Mouse (Mus musculus) heart, embryonic 10.5 days (tissue): ENCODE data around the gene Pakap. TPM values are rescaled to one million over a fixed set of nuclear protein-coding genes. Genes with fewer than 3 reads are reported as not detected.

ENCODE experiments used
- DNase-seq: peaks from one replicate; pipeline ENCODE4 v3.0.0-alpha.2; 2017; ENCODE audit warnings: low spot score
- H3K27ac ChIP-seq: fragments of 300-500 bp; sonication (generic); 2 replicates; pipeline ENCODE4 v1.5.1; 2016; ENCODE audit warnings: mild to moderate bottlenecking
- H3K27me3 ChIP-seq: fragments of 300-500 bp; sonication (generic); 2 replicates; pipeline ENCODE4 v1.6.1; 2016; ENCODE audit warnings: mild to moderate bottlenecking; ENCODE audit not compliant: poor library complexity, insufficient read depth, severe bottlenecking
- H3K36me3 ChIP-seq: fragments of 300-500 bp; sonication (generic); 2 replicates; pipeline ENCODE4 v1.6.1; 2016; ENCODE audit warnings: mild to moderate bottlenecking, moderate library complexity
- H3K4me1 ChIP-seq: fragments of 300-500 bp; sonication (generic); 2 replicates; pipeline ENCODE4 v1.6.1; 2016; ENCODE audit warnings: mild to moderate bottlenecking
- H3K4me3 ChIP-seq: fragments of 300-500 bp; sonication (generic); 2 replicates; pipeline ENCODE4 v1.5.1; 2016; ENCODE audit warnings: mild to moderate bottlenecking, moderate library complexity
- H3K9me3 ChIP-seq: fragments of 300-500 bp; sonication (generic); 2 replicates; pipeline ENCODE4 v1.6.1; 2016; ENCODE audit warnings: mild to moderate bottlenecking, moderate library complexity
- WGBS: fragments of 180-500 bp; shearing (Covaris S2); methylation state at CpG from one replicate; pipeline ENCODE4 v1.1.7; 2016; 5-methylcytosine and 5-hydroxymethylcytosine counted together
- polyA plus RNA-seq: library from polyadenylated mRNA; unstranded; fragments of >200 nt; fragmentation: Nextera tagmentation; extraction: Ambion mirVana; gene quantifications from 2 replicates; pipeline ENCODE4 v1.2.1, GENCODE M21; 2016

Pakap gene
- 53.0 and 72.5 TPM in 2 replicates for polyA plus RNA-seq

- Histone ChIP-seq H3K36me3 (no peaks in the 10 kb centered on the region), H3K4me1 (peaks cover 42% of the 10 kb centered on the region), H3K9me3 (no peaks in the 10 kb centered on the region), H3K27ac (peak within 1 kb of the TSS; percentile 98), H3K4me3 (peak within 1 kb of the TSS; percentile 81), H3K27me3 (peaks cover 5% of the 10 kb centered on the region; the same call in 1 of the 2 replicates)
- WGBS: under 1% methylated on average over 51 of the region's 51 CpGs
- peak; percentile 87 for DNase-seq
Measured at GRCm38 (mm10) chr4:57567666-57568206, at the start of gene Pakap. Gene Pakap, plus strand, starts transcription at chr4:57568179.

- H3K9me3 ChIP-seq: no peaks in the 10 kb centered on the region
- H3K36me3 ChIP-seq: no peaks in the 10 kb centered on the region
- H3K4me1 ChIP-seq: peaks cover 10% of the 10 kb centered on the region
- no peak overlapping the region for H3K4me3 ChIP-seq
- H3K27me3 ChIP-seq: no peaks in the 10 kb centered on the region
- no peak overlapping the region for H3K27ac ChIP-seq
- no peak for DNase-seq
- WGBS: 93% methylated on average over 15 of the region's 15 CpGs
Measured at GRCm38 (mm10) chr4:57523456-57523855, 44.5 kb upstream of the Pakap start.

DNA sequence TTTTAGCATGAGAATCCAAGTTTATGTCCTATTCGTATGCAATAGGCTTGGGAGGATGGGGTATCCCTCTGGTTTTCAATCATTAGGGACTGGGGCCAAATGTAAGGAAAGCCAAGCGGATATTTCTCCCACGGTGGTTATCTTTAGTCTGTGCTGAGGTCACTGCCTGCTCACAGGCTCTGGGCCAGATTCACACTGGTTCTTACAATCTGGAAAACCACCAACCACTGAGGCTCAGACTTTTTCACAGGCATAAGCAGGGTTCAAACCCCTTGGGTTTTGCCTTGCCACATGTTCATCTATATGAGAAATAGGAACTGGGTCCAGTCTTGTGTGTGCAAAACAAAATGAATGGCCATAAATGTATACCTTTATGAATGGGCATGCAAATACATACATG is 43.5 kb upstream of the Pakap start:
- Histone ChIP-seq H3K36me3 (no peaks in the 10 kb centered on the region), H3K27me3 (no peaks in the 10 kb centered on the region), H3K4me1 (peaks cover 10% of the 10 kb centered on the region), H3K9me3 (no peaks in the 10 kb centered on the region), H3K27ac (no peak overlapping the region), H3K4me3 (no peak overlapping the region)
- DNase-seq: no peak
- 60% methylated on average over 3 of the region's 3 CpGs for WGBS

DNA sequence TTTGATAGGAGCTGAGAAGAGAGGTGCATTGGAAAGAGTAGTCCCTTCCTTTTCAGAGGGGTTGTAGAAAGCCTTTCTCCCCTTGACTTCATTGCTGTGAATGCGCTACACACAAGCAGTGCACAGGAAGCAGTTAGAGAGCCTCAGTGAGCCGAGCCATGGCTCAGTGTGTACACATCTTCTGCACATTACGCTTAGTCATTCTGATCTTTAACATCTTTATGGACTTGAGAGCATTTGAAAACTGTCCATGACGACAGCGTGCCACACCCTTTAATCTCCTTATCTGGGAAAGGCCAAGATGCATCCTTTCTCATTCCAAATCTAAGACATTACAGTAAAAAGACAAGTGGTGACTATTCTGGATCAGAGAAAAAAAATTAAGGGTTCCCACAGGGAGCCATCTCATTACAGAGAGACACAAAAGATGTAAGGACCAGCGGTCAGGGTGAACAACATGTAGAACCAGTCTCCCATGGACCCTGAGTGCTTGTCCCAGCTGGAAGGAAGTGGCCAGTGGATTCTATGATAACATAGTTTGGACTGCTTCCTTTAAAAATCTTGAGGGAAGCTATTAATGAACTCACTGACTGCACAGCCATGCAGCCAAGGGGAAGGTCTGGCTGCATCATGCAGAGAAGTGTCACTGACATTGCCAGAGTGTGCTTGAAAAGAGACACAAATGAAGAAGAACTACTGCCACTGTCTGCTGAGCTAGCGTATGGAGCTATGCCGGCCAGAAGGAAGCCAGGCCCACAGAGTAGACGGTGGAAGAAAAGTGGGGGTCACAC is 42.6 kb upstream of the Pakap start:
- Histone ChIP-seq H3K36me3 (no peaks in the 10 kb centered on the region), H3K4me1 (peaks cover 10% of the 10 kb centered on the region), H3K27me3 (no peaks in the 10 kb centered on the region), H3K4me3 (no peak overlapping the region), H3K9me3 (no peaks in the 10 kb centered on the region), H3K27ac (no peak overlapping the region)
- no peak for DNase-seq
- WGBS: 68% methylated on average over 9 of the region's 9 CpGs

GRCm38 (mm10) chr4:57528296-57528695 is 39.7 kb upstream of the Pakap start:
- Histone ChIP-seq H3K4me1 (peaks cover 10% of the 10 kb centered on the region), H3K36me3 (no peaks in the 10 kb centered on the region), H3K27me3 (no peaks in the 10 kb centered on the region), H3K4me3 (no peak overlapping the region), H3K27ac (no peak overlapping the region), H3K9me3 (no peaks in the 10 kb centered on the region)
- DNase-seq: no peak

- H3K4me3 ChIP-seq: no peak overlapping the region
- peak; percentile 55 for DNase-seq
- H3K27ac ChIP-seq: no peak overlapping the region; the same call in 1 of the 2 replicates
- H3K9me3 ChIP-seq: no peaks in the 10 kb centered on the region
- peaks cover 36% of the 10 kb centered on the region for H3K4me1 ChIP-seq
- WGBS: 84% methylated on average over 6 of the region's 6 CpGs
- H3K27me3 ChIP-seq: no peaks in the 10 kb centered on the region
- no peaks in the 10 kb centered on the region for H3K36me3 ChIP-seq
Measured at GRCm38 (mm10) chr4:57533686-57534085, 34.3 kb upstream of the Pakap start.

GRCm38 (mm10) chr4:57534232-57534631 is 33.7 kb upstream of the Pakap start:
- no peaks in the 10 kb centered on the region for H3K9me3 ChIP-seq
- DNase-seq: no peak
- peak overlapping the region; percentile 63; the same call in 1 of the 2 replicates for H3K27ac ChIP-seq
- no peaks in the 10 kb centered on the region for H3K27me3 ChIP-seq
- peaks cover 41% of the 10 kb centered on the region for H3K4me1 ChIP-seq
- WGBS: 47% methylated on average over 6 of the region's 6 CpGs
- no peaks in the 10 kb centered on the region for H3K36me3 ChIP-seq
- no peak overlapping the region for H3K4me3 ChIP-seq

DNA sequence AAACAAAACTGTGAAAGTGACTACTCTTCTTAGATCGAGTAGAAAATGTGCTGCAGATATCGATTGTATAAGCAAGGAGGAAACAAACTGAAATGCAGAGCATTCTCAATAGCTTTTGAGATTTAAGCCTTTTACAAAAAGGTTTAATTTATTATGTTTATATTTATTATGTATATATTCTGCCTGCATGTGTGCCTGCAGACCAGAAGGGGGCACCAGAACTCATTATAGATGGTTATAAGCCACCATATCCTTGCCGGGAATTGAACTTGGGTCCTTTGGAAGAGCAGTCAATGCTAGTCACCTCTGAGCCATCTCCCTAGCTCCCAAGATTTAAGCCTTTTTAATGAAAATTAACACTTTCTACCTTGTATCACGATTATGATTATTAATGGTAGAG is 32.9 kb upstream of the Pakap start:
- Histone ChIP-seq H3K27me3 (no peaks in the 10 kb centered on the region), H3K27ac (0 out of 2 replicates have a peak overlapping the region, but pooled peaks have one; percentile 87), H3K4me1 (peaks cover 42% of the 10 kb centered on the region), H3K36me3 (no peaks in the 10 kb centered on the region), H3K9me3 (no peaks in the 10 kb centered on the region), H3K4me3 (no peak overlapping the region)
- no peak for DNase-seq
- 91% methylated on average over 4 of the region's 4 CpGs for WGBS

- Histone ChIP-seq H3K36me3 (no peaks in the 10 kb centered on the region), H3K4me3 (no peak overlapping the region), H3K27ac (peak overlapping the region; percentile 87), H3K27me3 (no peaks in the 10 kb centered on the region), H3K9me3 (no peaks in the 10 kb centered on the region), H3K4me1 (peaks cover 46% of the 10 kb centered on the region)
- DNase-seq: peak; percentile 89
- WGBS: 6% methylated on average over 4 of the region's 4 CpGs
Measured at GRCm38 (mm10) chr4:57538029-57538688, 29.8 kb upstream of the Pakap start.

DNA sequence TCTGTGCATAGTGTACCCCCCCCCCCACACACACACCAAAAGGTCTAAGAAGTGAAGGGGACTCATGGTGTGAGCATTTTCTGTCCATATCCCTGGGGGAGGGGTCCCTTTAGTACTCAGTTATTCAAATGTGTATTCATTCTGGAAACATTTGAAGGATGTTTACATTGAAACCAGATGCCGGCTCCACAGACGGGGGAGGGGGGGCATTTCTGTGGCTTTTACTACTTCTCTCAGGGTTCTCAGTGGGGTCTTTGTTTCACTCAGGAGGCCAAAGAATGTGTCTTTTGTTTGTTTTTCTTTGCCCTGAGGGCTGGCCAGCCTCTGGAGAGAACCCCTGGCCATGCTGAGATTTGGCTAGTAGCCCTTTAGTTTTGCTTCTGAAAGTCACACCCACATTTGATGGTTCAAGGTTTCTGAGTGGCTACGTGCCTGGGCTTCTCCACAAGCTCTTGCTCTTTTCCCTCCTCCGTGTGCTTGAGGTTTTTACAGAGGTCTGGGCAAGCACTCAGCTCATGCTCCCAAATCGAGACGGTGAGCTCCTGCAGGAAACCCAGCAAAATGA is 24.2 kb upstream of the Pakap start:
- no peak overlapping the region for H3K4me3 ChIP-seq
- H3K4me1 ChIP-seq: peaks cover 31% of the 10 kb centered on the region
- no peaks in the 10 kb centered on the region for H3K9me3 ChIP-seq
- H3K36me3 ChIP-seq: no peaks in the 10 kb centered on the region
- DNase-seq: no peak
- WGBS: 11% methylated on average over 6 of the region's 6 CpGs
- H3K27me3 ChIP-seq: no peaks in the 10 kb centered on the region
- peak overlapping the region; percentile 83 for H3K27ac ChIP-seq

- Histone ChIP-seq H3K9me3 (no peaks in the 10 kb centered on the region), H3K36me3 (no peaks in the 10 kb centered on the region), H3K4me3 (no peak overlapping the region), H3K27ac (no peak overlapping the region), H3K4me1 (peaks cover 32% of the 10 kb centered on the region), H3K27me3 (no peaks in the 10 kb centered on the region)
- DNase-seq: no peak
- 89% methylated on average over 7 of the region's 7 CpGs for WGBS
Measured at GRCm38 (mm10) chr4:57547785-57548184, 20.2 kb upstream of the Pakap start.

GRCm38 (mm10) chr4:57550216-57550615 is 17.8 kb upstream of the Pakap start:
- H3K27me3 ChIP-seq: no peaks in the 10 kb centered on the region
- WGBS: 17% methylated on average over 1 of the region's 1 CpGs

DNA sequence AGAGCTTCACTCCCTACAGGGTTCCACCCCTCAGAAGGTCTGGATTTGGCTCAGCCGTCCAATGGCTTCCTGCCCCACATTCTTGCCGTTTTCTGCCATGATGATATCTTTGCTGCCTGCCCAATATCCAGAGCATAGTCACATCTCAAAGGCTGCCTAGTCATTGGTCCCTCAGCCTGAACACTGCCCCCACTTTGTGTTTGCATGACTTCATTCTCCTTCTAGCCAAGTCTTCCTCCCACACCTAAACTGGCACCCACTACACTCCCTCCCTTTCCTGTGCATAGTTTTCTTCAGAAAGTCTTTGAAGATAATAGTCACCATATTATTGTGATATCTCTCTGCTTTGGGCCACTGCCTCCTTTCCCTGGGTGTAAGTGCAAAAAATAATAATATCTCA is 10.9 kb upstream of the Pakap start:
- Histone ChIP-seq H3K36me3 (no peaks in the 10 kb centered on the region), H3K9me3 (no peaks in the 10 kb centered on the region), H3K27ac (peak overlapping the region; percentile 48; the same call in 1 of the 2 replicates), H3K27me3 (no peaks in the 10 kb centered on the region), H3K4me3 (no peak overlapping the region), H3K4me1 (peaks cover 51% of the 10 kb centered on the region)
- DNase-seq: no peak
- 56% methylated on average over 2 of the region's 2 CpGs for WGBS

More at GRCm38 (mm10) chr4:57550216-57550615, 17.8 kb upstream of the Pakap start:
- H3K4me1 ChIP-seq: peaks cover 22% of the 10 kb centered on the region
- no peak overlapping the region for H3K4me3 ChIP-seq
- peak overlapping the region; percentile 62 for H3K27ac ChIP-seq
- no peak for DNase-seq
- no peaks in the 10 kb centered on the region for H3K36me3 ChIP-seq
- no peaks in the 10 kb centered on the region for H3K9me3 ChIP-seq
